Mouse (Mus musculus): ENCODE data around the gene Pkp4.
A peak's percentile ranks its signal among the peaks of the same experiment; 100 is the strongest.
"Not testable (repeated sequence)": the region's sequence is repeated elsewhere in the genome, so short reads cannot be mapped to it uniquely, and the experiment has no call there.

The Pkp4 gene

GRCm38 (mm10) chr2:59338926-59339325 lies 178.3 kb downstream of the Pkp4 start:
- no peak for DNase-seq (ENCODE audit: low spot score)

GRCm38 (mm10) chr2:59339776-59340539 lies 179.3 kb downstream of the Pkp4 start:
- DNase-seq (ENCODE audit: low spot score) = no peak

- no peak for DNase-seq (ENCODE audit: low spot score)
Measured at GRCm38 (mm10) chr2:59340878-59341277, 180.2 kb downstream of the Pkp4 start.

GRCm38 (mm10) chr2:59342591-59343210 lies 182.1 kb downstream of the Pkp4 start:
- no peak for DNase-seq (ENCODE audit: low spot score)

GRCm38 (mm10) chr2:59343834-59344233 lies 183.2 kb downstream of the Pkp4 start:
- no peak for DNase-seq (ENCODE audit: low spot score)

GRCm38 (mm10) chr2:59344699-59345098 lies 184.0 kb downstream of the Pkp4 start:
- DNase-seq (ENCODE audit: low spot score) = no peak

GRCm38 (mm10) chr2:59345141-59345839 lies 184.6 kb downstream of the Pkp4 start:
- no peak for DNase-seq (ENCODE audit: low spot score)

GRCm38 (mm10) chr2:59346443-59346842 lies 185.8 kb downstream of the Pkp4 start:
- no peak for DNase-seq (ENCODE audit: low spot score)

- DNase-seq (ENCODE audit: low spot score) = no peak
Measured at GRCm38 (mm10) chr2:59348585-59348984, 187.9 kb downstream of the Pkp4 start.

GRCm38 (mm10) chr2:59350094-59350493 lies 189.4 kb downstream of the Pkp4 start:
- no peak for DNase-seq (ENCODE audit: low spot score)

GRCm38 (mm10) chr2:59351303-59352099 lies 190.9 kb downstream of the Pkp4 start:
- no peak for DNase-seq (ENCODE audit: low spot score)

GRCm38 (mm10) chr2:59353821-59354220 lies 193.2 kb downstream of the Pkp4 start:
- no peak for DNase-seq (ENCODE audit: low spot score)

- DNase-seq (ENCODE audit: low spot score) = no peak
Measured at GRCm38 (mm10) chr2:59355531-59356289, 195.1 kb downstream of the Pkp4 start.

GRCm38 (mm10) chr2:59359760-59360342 lies 199.2 kb downstream of the Pkp4 start:
- no peak for DNase-seq (ENCODE audit: low spot score)

GRCm38 (mm10) chr2:59361350-59361780 lies 200.7 kb downstream of the Pkp4 start:
- no peak for DNase-seq (ENCODE audit: low spot score)

GRCm38 (mm10) chr2:59364156-59364842 lies 203.6 kb downstream of the Pkp4 start:
- peak; percentile 28 for DNase-seq (ENCODE audit: low spot score)

- DNase-seq (ENCODE audit: low spot score) = no peak
Measured at GRCm38 (mm10) chr2:59367191-59367590, 206.5 kb downstream of the Pkp4 start.

GRCm38 (mm10) chr2:59373113-59373512 lies 212.5 kb downstream of the Pkp4 start:
- no peak for DNase-seq (ENCODE audit: low spot score)

- DNase-seq (ENCODE audit: low spot score) = no peak
Measured at GRCm38 (mm10) chr2:59378096-59378495, 217.4 kb downstream of the Pkp4 start.

GRCm38 (mm10) chr2:59378861-59379260 lies 218.2 kb downstream of the Pkp4 start:
- DNase-seq (ENCODE audit: low spot score) = not testable (repeated sequence)

All from adipocyte (in vitro differentiated cells).